Mouse (Mus musculus) intestine, postnatal 0 days (tissue): ENCODE data around the gene Col16a1. TPM values are rescaled to one million over a fixed set of nuclear protein-coding genes. Genes with fewer than 3 reads are reported as not detected.
A peak's percentile ranks its signal among the peaks of the same experiment; 100 is the strongest.

Experiments
- ATAC-seq: fragments of 200-750 bp; cut with Nextera tagmentation; 2 replicates; pipeline ENCODE4 v1.8.0; 2017; ENCODE audit warnings: mild to moderate bottlenecking, moderate TSS enrichment, moderate library complexity
- H3K27ac ChIP-seq: fragments of 300-500 bp; sonication (generic); 2 replicates; pipeline ENCODE4 v1.5.1; 2014; ENCODE audit warnings: mild to moderate bottlenecking, low read depth, low read length, moderate library complexity
- H3K27me3 ChIP-seq: fragments of 300-500 bp; sonication (generic); replicated peaks from 2 replicates; pipeline ENCODE4 v1.6.1; 2014; ENCODE audit warnings: low read length, mixed read lengths; ENCODE audit not compliant: control insufficient read depth, insufficient read depth
- H3K36me3 ChIP-seq: fragments of 300-500 bp; sonication (generic); 2 replicates; pipeline ENCODE4 v1.6.1; 2014; ENCODE audit warnings: mild to moderate bottlenecking, moderate library complexity; ENCODE audit not compliant: control insufficient read depth, insufficient read depth
- H3K4me1 ChIP-seq: fragments of 300-500 bp; sonication (generic); replicated peaks from 2 replicates; pipeline ENCODE4 v1.6.1; 2014; ENCODE audit warnings: antibody characterized with exemption, low read length, mixed read lengths; ENCODE audit not compliant: control insufficient read depth, insufficient read depth
- H3K4me2 ChIP-seq: fragments of 300-500 bp; sonication (generic); replicated peaks from 2 replicates; pipeline ENCODE4 v1.6.1; 2014; ENCODE audit warnings: low read depth, mild to moderate bottlenecking, moderate library complexity
- H3K4me3 ChIP-seq: fragments of 300-500 bp; sonication (generic); 2 replicates; pipeline ENCODE4 v1.5.1; 2014; ENCODE audit warnings: low read depth, low read length
- H3K9ac ChIP-seq: fragments of 300-500 bp; sonication (generic); 2 replicates; pipeline ENCODE4 v1.6.1; 2014; ENCODE audit warnings: mild to moderate bottlenecking, low read depth, low read length
- H3K9me3 ChIP-seq: fragments of 300-500 bp; sonication (generic); 2 replicates; pipeline ENCODE4 v1.6.1; 2016; ENCODE audit warnings: mixed run types; ENCODE audit not compliant: control insufficient read depth
- CTCF ChIP-seq: sonication (generic); IDR thresholded peaks from 2 replicates; pipeline ENCODE4 v1.5.1; 2016; ENCODE audit warnings: low read depth, mild to moderate bottlenecking, control low read depth, antibody characterized with exemption, moderate library complexity
- WGBS: fragments of 180-500 bp; shearing (Covaris S2); extraction: QIAGEN DNeasy Blood & Tissue Kit; methylation state at CpG from one replicate; pipeline ENCODE4 v1.1.7; 2014; 5-methylcytosine and 5-hydroxymethylcytosine counted together
- polyA plus RNA-seq: library from polyadenylated mRNA; unstranded; fragments of >200 nt; fragmentation: Nextera tagmentation; extraction: Ambion mirVana; gene quantifications from 2 replicates; pipeline ENCODE4 v1.2.1, GENCODE M21; 2015

Gene Col16a1
- polyA plus RNA-seq, 1 experiment from 2014 or later: 25.6 TPM

DNA sequence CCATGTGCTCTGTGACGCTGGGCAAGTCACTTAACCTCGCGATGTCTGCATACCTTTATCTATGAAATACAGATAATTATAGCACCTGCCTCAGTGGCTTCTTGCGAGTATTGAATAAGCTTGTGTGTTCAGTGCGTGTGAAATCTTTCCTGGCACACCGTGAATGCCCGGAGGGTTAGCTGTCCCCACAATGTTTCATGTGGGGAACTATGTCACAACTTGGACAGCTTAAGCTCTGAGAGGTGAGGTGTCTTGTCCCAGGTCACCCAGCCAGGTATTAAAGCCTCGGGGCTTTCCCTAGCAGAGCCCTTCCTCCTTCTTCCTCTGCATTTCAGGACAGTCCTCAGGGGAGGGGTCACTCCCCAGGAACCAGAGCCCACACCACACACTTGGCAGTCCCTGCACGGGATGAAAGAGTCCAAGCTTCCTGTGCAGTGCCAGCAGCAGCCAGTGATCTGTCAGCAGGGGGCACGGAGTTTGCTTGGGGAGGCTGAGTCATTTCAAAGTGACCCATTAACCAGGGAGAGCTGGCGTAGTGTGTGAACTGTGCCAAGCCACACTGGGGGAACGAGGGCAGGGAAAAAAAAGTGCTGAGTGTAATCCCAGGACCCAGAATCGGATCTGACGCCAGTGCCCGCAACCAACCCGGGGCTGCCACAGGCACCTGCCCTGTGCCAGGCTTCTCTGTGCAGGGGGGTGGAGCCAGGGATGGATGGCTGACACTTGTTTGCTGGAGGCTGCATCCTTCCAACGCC lies 27.3 kb downstream of the Col16a1 start:
- Histone ChIP-seq H3K4me2 (no peak overlapping the region), H3K4me3 (no peak overlapping the region), H3K27ac (no peak overlapping the region), H3K36me3 (peaks cover 4% of the 10 kb centered on the region; the same call in 1 of the 2 replicates), H3K27me3 (no peaks in the 10 kb centered on the region), H3K9ac (no peak overlapping the region), H3K4me1 (no peaks in the 10 kb centered on the region), H3K9me3 (no peaks in the 10 kb centered on the region)
- peak; percentile 18; the same call in 1 of the 2 replicates for TF ChIP-seq CTCF
- ATAC-seq: no peak
- 61% methylated on average over 17 of the region's 17 CpGs for WGBS

DNA sequence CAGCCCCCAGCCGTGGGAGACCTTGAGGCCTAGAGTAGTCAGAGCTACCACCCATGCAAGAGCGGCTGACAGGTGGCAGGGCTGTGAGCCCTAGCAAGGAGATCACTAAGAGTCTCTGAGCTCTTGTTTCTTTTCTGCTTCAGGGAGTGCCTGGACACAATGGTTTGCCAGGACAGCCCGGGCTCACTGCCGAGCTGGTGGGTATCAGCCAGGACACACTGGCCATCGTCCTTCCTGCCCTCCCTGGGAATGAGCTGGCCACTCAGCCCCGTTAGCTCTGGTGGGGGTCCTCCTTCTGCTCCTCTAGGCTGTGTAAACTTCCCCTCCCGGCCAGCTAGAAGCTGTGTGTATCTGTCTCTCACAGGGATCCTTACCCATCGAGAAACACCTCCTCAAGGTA lies 29.2 kb downstream of the Col16a1 start:
- Histone ChIP-seq H3K4me3 (no peak overlapping the region), H3K36me3 (peaks cover 4% of the 10 kb centered on the region; the same call in 1 of the 2 replicates), H3K9me3 (no peaks in the 10 kb centered on the region), H3K27ac (no peak overlapping the region), H3K4me2 (no peak overlapping the region), H3K9ac (no peak overlapping the region), H3K27me3 (no peaks in the 10 kb centered on the region), H3K4me1 (no peaks in the 10 kb centered on the region)
- ATAC-seq: no peak
- no peak for TF ChIP-seq CTCF
- WGBS: 57% methylated on average over 8 of the region's 8 CpGs

DNA sequence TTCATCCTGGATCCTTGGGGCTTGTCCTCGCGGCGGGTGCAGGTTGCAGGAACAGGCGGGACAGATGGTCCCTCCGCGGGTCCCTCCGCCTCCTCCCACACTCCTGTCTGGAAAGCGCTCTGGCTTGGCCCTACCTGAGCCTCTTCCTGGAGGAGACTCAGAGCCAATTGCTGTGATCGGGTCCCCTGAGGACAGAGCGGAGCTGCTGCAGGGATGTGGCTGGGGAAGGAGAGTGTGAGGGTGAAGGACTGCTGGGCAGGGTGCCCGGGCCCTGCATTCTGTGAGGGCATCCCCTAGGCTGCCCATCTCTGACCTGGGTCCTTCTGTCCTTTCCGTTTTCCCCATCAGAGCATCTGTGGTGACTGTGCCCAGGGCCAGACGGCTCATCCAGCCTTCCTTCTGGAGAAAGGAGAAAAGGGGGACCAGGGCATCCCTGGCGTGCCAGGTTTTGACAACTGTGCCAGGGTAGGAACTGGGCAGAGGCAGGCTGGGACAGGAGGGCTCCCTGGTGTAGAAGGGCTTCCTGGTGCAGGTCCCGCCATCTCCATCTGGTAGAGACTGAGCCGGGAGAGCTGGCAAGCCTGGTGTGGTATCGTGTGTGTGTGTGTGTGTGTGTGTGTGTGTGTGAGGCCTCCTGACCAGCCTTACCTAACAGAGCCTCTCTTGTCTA lies 31.3 kb downstream of the Col16a1 start:
- no peaks in the 10 kb centered on the region for H3K4me1 ChIP-seq
- no peaks in the 10 kb centered on the region for H3K9me3 ChIP-seq
- TF ChIP-seq CTCF: no peak
- H3K27me3 ChIP-seq: no peaks in the 10 kb centered on the region
- H3K4me2 ChIP-seq: no peak overlapping the region
- no peak overlapping the region for H3K9ac ChIP-seq
- H3K4me3 ChIP-seq: no peak overlapping the region
- no peak overlapping the region for H3K27ac ChIP-seq
- 66% methylated on average over 17 of the region's 17 CpGs for WGBS
- ATAC-seq: no peak; the same call in 1 of the 2 replicates
- H3K36me3 ChIP-seq: peaks cover 4% of the 10 kb centered on the region; the same call in 1 of the 2 replicates

DNA sequence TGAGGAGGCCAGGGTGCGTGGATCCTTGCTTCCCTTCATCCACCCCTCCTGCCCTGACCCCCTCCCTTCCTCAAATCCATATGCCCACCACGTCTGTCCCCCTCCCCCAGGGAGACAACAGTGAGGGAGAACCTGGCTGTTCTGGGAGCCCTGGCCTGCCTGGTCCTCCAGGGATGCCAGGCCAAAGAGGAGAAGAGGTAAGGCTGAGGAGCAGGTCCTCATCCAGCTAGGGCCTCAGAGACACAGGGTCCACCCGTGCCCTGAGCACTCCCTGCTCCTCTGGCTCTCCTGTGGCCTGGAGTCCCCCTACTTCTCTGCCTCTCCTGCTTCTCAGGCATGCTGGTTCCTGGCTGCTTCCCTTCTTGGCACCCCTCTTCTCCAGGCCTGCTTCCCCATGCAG lies 31.9 kb downstream of the Col16a1 start:
- no peak overlapping the region for H3K27ac ChIP-seq
- no peak for ATAC-seq
- H3K36me3 ChIP-seq: peaks cover 4% of the 10 kb centered on the region; the same call in 1 of the 2 replicates
- H3K4me1 ChIP-seq: no peaks in the 10 kb centered on the region
- 58% methylated on average over 3 of the region's 3 CpGs for WGBS
- H3K9me3 ChIP-seq: no peaks in the 10 kb centered on the region
- H3K27me3 ChIP-seq: no peaks in the 10 kb centered on the region
- H3K4me2 ChIP-seq: no peak overlapping the region
- no peak overlapping the region for H3K9ac ChIP-seq
- TF ChIP-seq CTCF: no peak
- no peak overlapping the region for H3K4me3 ChIP-seq

DNA sequence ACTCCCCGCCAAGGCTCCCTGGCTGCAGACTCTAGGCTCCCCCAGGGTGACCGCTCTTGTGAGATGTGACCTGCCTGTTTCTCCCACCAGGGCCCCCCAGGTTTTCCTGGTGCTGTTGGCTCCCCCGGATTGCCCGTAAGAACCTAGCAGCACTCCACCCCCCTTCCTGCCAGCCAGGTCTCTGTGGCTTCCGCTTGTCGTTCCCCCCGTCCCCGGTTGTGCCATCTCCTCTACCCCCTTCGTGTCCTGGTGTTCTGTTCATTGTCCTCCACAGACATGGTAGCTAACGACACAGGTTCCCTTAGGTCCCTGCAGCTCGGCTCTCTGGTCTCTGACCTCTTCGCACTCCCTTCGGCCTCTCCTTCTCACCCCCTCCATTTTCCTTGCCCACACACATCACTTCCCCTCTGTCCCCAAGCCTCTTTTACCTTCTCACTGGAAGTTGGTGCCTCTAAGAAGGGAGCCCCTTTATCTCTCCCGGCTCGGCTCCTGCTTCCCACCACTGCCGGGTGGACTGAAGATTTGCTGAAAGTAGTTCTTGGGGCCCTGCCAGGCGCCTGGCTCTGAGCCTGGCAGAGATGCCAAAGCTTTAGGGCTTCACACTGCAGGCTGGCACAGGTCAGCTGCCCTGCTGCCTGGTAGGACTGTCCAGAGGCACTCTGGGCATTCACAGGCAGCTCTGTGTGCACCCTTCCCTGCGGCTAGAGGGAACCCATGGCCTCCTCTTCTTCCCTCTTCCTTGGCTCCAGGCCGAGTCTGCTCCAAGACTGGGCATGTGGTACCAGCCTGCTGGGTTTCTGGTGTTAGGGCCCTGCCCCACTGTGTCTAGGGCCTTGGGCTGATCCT lies 33.9 kb downstream of the Col16a1 start:
- Histone ChIP-seq H3K27me3 (no peaks in the 10 kb centered on the region), H3K4me2 (no peak overlapping the region), H3K27ac (no peak overlapping the region), H3K36me3 (no peaks in the 10 kb centered on the region), H3K9me3 (no peaks in the 10 kb centered on the region), H3K4me3 (no peak overlapping the region), H3K4me1 (no peaks in the 10 kb centered on the region), H3K9ac (no peak overlapping the region)
- TF ChIP-seq CTCF: no peak
- 75% methylated on average over 19 of the region's 19 CpGs for WGBS
- ATAC-seq: no peak

DNA sequence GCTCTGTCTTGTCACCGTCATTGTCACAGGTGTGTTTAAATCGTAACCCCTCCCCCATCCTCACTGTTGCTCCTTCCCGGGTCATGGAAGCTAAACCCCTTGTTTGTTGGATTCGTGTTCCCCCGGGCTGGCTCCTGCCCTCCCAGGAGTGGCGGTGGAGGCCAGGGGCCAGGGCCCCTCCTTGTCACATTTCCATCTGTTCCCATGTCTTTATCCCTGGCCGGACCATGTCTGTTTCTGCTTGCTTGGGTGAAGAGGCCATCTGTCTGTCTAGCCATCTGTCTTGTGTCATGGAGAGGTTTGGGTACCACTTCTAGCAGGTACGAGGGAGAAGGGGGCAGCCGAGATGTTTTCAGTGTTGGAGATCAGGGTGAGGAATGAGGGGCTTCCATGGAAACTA lies 34.6 kb downstream of the Col16a1 start:
- no peak overlapping the region for H3K27ac ChIP-seq
- WGBS: 41% methylated on average over 9 of the region's 9 CpGs
- TF ChIP-seq CTCF: no peak

More for the DNA sequence above, 34.6 kb downstream of the Col16a1 start:
- Histone ChIP-seq H3K4me3 (no peak overlapping the region), H3K9ac (no peak overlapping the region), H3K36me3 (no peaks in the 10 kb centered on the region), H3K4me1 (no peaks in the 10 kb centered on the region), H3K4me2 (no peak overlapping the region), H3K9me3 (no peaks in the 10 kb centered on the region), H3K27me3 (no peaks in the 10 kb centered on the region; the same call in 1 of the 2 replicates)
- ATAC-seq: no peak
